Mouse (Mus musculus) midbrain, postnatal 0 days (tissue): Measurements from ENCODE around the gene Cluh. TPM values are rescaled to one million over a fixed set of nuclear protein-coding genes. Genes with fewer than 3 reads are reported as not detected.

ENCODE experiments used
- ATAC-seq: fragments of 200-750 bp; cut with Nextera tagmentation; 2 replicates; pipeline ENCODE4 v1.8.0; 2017; ENCODE audit warnings: moderate number of reproducible peaks, mild to moderate bottlenecking, moderate TSS enrichment, moderate library complexity; ENCODE audit not compliant: low FRiP score
- DNase-seq: peaks from one replicate; pipeline ENCODE4 v3.0.0-alpha.2; 2015; ENCODE audit warnings: low spot score
- H3K27ac ChIP-seq: fragments of 300-500 bp; sonication (generic); 2 replicates; pipeline ENCODE4 v1.5.1; 2014; ENCODE audit warnings: low read depth, mild to moderate bottlenecking, low read length, mixed read lengths
- H3K27me3 ChIP-seq: fragments of 300-500 bp; sonication (generic); 2 replicates; pipeline ENCODE4 v1.6.1; 2014; ENCODE audit warnings: low read length, control low read depth, mixed read lengths; ENCODE audit not compliant: insufficient read depth
- H3K36me3 ChIP-seq: fragments of 300-500 bp; sonication (generic); 2 replicates; pipeline ENCODE4 v1.6.1; 2014; ENCODE audit warnings: low read length, control low read depth, mixed read lengths; ENCODE audit not compliant: insufficient read depth
- H3K4me1 ChIP-seq: fragments of 300-500 bp; sonication (generic); 2 replicates; pipeline ENCODE4 v1.6.1; 2014; ENCODE audit warnings: mild to moderate bottlenecking, control low read depth, antibody characterized with exemption, low read length, mixed read lengths; ENCODE audit not compliant: insufficient read depth
- H3K4me2 ChIP-seq: fragments of 300-500 bp; sonication (generic); 2 replicates; pipeline ENCODE4 v1.6.1; 2014; ENCODE audit warnings: low read depth, mild to moderate bottlenecking, low read length, mixed read lengths; ENCODE audit not compliant: poor library complexity, severe bottlenecking
- H3K4me3 ChIP-seq: fragments of 300-500 bp; sonication (generic); 2 replicates; pipeline ENCODE4 v1.5.1; 2014; ENCODE audit warnings: low read depth, mild to moderate bottlenecking, low read length, moderate library complexity
- H3K9ac ChIP-seq: fragments of 300-500 bp; sonication (generic); replicated peaks from 2 replicates; pipeline ENCODE4 v1.6.1; 2014; ENCODE audit warnings: mild to moderate bottlenecking, low read length, moderate library complexity, mixed read lengths; ENCODE audit not compliant: poor library complexity, severe bottlenecking
- H3K9me3 ChIP-seq: fragments of 300-500 bp; sonication (generic); 2 replicates; pipeline ENCODE4 v1.6.1; 2016; ENCODE audit warnings: low read length, control low read depth
- CTCF ChIP-seq: IDR thresholded peaks from 2 replicates; pipeline ENCODE4 v1.5.1; 2016; ENCODE audit warnings: antibody characterized with exemption, mild to moderate bottlenecking
- WGBS: fragments of 180-500 bp; shearing (Covaris S2); extraction: QIAGEN DNeasy Blood & Tissue Kit; methylation state at CpG from one replicate; pipeline ENCODE4 v1.1.7; 2014; 5-methylcytosine and 5-hydroxymethylcytosine counted together
- polyA plus RNA-seq: library from polyadenylated mRNA; unstranded; fragments of >200 nt; fragmentation: Nextera tagmentation; extraction: Ambion mirVana; gene quantifications from 2 replicates; pipeline ENCODE4 v1.2.1, GENCODE M21; 2015
- total RNA-seq: library from RNA; depleted of rRNA; stranded (reverse); fragments of >200 nt; gene quantifications from 2 replicates; pipeline ENCODE4 v1.2.3, GENCODE M21; 2014

Gene Cluh
- total and polyA plus RNA-seq, 2 experiments from 2014 or later = 17.0 to 71.5 TPM

DNA sequence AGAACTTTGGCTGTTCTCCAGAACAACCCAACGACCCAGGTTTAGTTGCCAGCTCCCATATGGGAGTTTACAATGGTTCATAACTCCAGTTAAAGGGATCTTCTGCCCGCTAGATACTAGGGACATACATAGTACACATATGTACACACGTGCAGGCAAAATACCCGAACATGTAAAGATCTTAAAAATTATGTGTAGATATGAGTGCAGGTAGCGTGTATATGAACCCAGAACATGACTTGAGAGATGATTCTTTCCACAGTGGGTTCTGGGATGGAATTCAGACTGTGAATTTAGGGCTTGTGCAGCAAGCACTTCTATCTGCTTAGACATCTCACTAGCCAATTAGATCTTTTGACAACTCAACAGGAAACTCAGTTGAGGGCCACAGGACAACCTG lies 22.5 kb downstream of the Cluh start:
- Histone ChIP-seq H3K27ac (no peak overlapping the region), H3K4me1 (no peaks in the 10 kb centered on the region), H3K9me3 (no peaks in the 10 kb centered on the region), H3K36me3 (peaks cover 41% of the 10 kb centered on the region), H3K4me2 (no peak overlapping the region), H3K9ac (no peak overlapping the region), H3K4me3 (no peak overlapping the region), H3K27me3 (no peaks in the 10 kb centered on the region)
- DNase-seq (no peak), ATAC-seq (no peak)
- no peak for TF ChIP-seq CTCF
- WGBS = 91% methylated on average over 5 of the region's 5 CpGs

DNA sequence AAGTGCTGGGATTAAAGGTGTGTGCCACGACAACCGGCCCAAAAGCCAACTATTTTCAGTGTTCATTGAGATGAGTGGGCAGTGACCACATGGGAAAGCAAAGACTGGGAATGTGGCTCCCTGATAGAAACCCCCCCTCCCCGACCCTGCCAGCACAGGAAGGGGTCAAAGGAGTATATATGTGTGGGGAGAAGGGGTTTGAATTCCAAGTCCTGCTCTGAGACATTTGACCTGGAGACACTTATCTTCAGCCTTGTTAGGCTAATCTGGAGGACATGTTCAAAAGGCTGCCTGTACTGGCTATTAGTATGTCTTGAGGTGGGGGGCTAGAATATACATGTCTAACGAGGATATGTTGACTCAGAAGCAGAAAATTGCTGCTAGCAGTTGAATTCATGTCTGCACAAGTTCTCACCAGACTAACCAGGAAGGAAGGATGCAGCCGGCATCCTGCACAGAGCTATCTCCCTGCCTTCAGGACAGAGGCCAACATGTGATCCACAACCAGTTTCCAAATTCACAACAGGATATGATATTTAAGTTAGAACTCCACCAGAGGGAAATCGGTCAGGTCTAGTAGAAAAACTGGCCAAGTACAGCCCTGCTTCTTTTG lies 23.7 kb downstream of the Cluh start:
- no peak overlapping the region for H3K27ac ChIP-seq
- peaks cover 29% of the 10 kb centered on the region for H3K36me3 ChIP-seq
- no peak for ATAC-seq
- no peak overlapping the region for H3K4me3 ChIP-seq
- no peak for DNase-seq
- 86% methylated on average over 6 of the region's 6 CpGs for WGBS
- no peaks in the 10 kb centered on the region for H3K4me1 ChIP-seq
- no peak for TF ChIP-seq CTCF
- H3K4me2 ChIP-seq = no peak overlapping the region
- H3K9me3 ChIP-seq = no peaks in the 10 kb centered on the region
- H3K27me3 ChIP-seq = no peaks in the 10 kb centered on the region
- no peak overlapping the region for H3K9ac ChIP-seq

DNA sequence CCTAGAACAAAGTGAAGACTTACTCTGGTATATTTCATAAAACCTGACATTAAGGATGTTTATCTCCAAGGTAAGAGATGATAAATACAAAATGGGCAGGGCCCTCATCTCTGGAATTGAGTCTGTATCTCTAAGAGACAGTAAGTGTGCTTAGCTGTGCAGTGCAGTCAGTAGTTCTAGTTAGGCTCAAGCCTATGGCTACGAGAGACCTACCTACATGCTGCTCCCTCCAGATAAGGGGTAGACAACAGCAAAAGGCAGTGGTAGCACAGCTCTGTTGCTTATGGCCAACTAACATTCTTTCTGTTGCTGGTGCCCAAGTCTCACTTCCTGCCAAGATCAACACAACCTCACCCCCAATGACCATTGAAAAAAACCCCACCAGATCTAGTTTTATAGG lies 24.3 kb downstream of the Cluh start:
- ATAC-seq (no peak), DNase-seq (no peak)
- Histone ChIP-seq H3K9me3 (no peaks in the 10 kb centered on the region), H3K27ac (no peak overlapping the region), H3K27me3 (no peaks in the 10 kb centered on the region), H3K4me3 (no peak overlapping the region), H3K4me1 (no peaks in the 10 kb centered on the region), H3K4me2 (no peak overlapping the region), H3K9ac (no peak overlapping the region), H3K36me3 (peaks cover 33% of the 10 kb centered on the region)
- no peak for TF ChIP-seq CTCF
- WGBS = 86% methylated on average over 1 of the region's 1 CpGs

DNA sequence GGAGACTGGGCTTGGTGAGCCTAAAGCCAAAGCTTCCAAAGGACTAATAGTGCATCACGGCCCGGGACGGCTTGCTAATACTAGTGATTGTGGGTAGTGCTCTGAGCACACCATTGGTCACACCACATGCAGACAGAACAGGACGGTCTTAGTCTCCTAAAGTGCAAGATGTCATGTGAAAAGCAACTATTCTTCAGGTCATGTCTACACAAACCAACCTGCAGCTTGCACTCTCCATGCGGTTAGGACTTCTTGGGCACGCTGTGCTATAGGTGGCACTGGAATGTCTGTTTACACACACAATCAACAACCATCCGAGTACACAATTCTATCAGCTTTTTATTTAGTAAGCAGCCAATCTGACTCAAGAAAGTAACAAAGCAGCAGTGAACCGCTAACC lies 25.4 kb downstream of the Cluh start:
- Histone ChIP-seq H3K36me3 (peaks cover 26% of the 10 kb centered on the region), H3K4me1 (no peaks in the 10 kb centered on the region), H3K9ac (no peak overlapping the region), H3K27me3 (no peaks in the 10 kb centered on the region), H3K27ac (no peak overlapping the region), H3K9me3 (no peaks in the 10 kb centered on the region), H3K4me3 (no peak overlapping the region), H3K4me2 (no peak overlapping the region)
- WGBS = 96% methylated on average over 8 of the region's 8 CpGs
- TF ChIP-seq CTCF = no peak
- ATAC-seq (no peak), DNase-seq (no peak)

DNA sequence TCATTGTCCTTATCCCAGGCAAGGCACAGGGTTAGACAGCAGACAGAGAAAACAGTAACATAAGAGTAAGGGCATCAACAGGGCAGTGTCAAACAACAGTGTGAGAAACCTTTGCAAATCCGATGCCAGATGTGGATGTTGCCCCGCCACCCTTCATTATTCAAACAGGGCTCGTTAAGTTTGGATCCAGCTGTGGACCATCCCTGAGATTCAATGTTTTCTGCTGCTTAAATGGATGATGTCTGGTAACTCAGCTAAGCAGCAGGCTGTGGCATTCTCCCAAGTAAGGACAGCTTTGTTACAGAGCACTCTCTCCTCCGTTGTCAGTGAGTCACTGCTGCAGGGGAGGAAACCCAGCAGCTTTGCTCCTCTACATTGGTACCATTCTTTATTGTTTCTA lies 25.9 kb downstream of the Cluh start:
- Histone ChIP-seq H3K9me3 (no peaks in the 10 kb centered on the region), H3K9ac (no peak overlapping the region), H3K4me3 (no peak overlapping the region), H3K27me3 (no peaks in the 10 kb centered on the region), H3K4me2 (no peak overlapping the region), H3K27ac (no peak overlapping the region), H3K4me1 (no peaks in the 10 kb centered on the region), H3K36me3 (peaks cover 26% of the 10 kb centered on the region)
- DNase-seq (no peak), ATAC-seq (no peak)
- no peak for TF ChIP-seq CTCF
- WGBS = 85% methylated on average over 4 of the region's 4 CpGs

DNA sequence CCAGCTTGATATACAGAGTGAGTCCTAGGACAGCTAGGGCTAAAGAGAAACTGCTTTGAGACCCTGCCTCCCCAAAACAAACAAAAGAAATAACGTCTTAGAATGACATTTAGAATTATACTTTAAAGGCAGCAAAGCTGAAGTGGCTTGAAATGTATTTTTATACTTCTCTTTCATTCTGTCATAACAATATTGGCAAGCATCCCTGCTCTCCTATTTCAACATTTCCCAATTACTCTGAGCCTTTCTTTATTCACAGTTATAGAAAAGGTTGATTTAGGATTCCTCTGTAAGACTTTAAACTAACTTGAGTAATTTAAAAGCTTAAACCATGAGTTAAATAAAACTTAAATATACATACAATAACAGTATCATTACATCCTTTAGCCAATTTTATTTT lies 42.9 kb downstream of the Cluh start:
- Histone ChIP-seq H3K4me2 (no peak overlapping the region), H3K36me3 (0 out of 2 replicates have a peak, but pooled peaks cover 1% of the 10 kb centered on the region), H3K4me3 (no peak overlapping the region), H3K9ac (no peak overlapping the region), H3K9me3 (no peaks in the 10 kb centered on the region), H3K4me1 (no peaks in the 10 kb centered on the region), H3K27ac (no peak overlapping the region), H3K27me3 (no peaks in the 10 kb centered on the region)
- ATAC-seq (no peak), DNase-seq (no peak)
- WGBS = 83% methylated on average over 1 of the region's 1 CpGs
- TF ChIP-seq CTCF = no peak
